Mouse (Mus musculus): Measurements from ENCODE around the gene Brap.

DNA sequence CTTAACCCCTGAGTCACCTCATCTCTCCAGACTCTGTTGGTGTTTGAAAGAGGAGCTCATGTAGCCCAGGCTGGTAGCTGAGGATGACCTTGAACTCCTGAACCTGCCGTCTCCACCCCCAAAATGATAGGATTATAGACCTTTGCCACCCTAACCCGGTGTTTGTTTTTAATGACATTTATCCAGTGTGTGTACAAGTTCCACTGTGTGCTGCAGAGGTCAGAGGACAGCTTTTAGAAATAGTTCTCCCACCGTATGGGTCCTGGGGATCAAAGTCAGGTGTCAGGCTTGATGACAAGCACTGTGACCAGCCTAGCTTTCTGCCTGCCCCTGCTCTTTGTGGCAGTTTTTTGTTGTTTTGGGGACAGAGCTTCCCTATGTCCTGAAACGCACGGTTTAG, 39.5 kb downstream of the Brap start:
- TF ChIP-seq EP300 (optimal IDR thresholded peaks at IDR 0.05) = no peak
- no peak for TF ChIP-seq CTCF (IDR thresholded peaks at IDR 0.05; ENCODE audit: low read depth)
